Mouse (Mus musculus) liver, adult 2 months (tissue): ENCODE measurements around the gene Tmem184b.

Source experiments
- CTCF ChIP-seq: fragments of 200-500 bp; IDR thresholded peaks from 2 replicates; pipeline ENCODE4 v1.5.1; 2011; ENCODE audit warnings: low read depth, low read length, control low read depth
- POLR2A ChIP-seq: fragments of 200-500 bp; IDR thresholded peaks from 2 replicates; pipeline ENCODE4 v1.6.1; 2011; ENCODE audit warnings: low read length, control low read depth; ENCODE audit not compliant: insufficient read depth; ENCODE audit errors: extremely low read depth

- no peak for TF ChIP-seq CTCF
- TF ChIP-seq POLR2A: no peak
Measured at GRCm38 (mm10) chr15:79387611-79388010, 15.8 kb downstream of the Tmem184b start.
